Mouse (Mus musculus) A20 (cell line): ENCODE measurements at regions not wholly inside any gene's neighbourhood (a gene's known extent, or its start where the extent isn't known, plus 50 kb on each side); places are given as distances from the start of the nearest gene placed in this dataset.

Source experiments
- DNase-seq: peaks from one replicate; pipeline ENCODE4 v3.0.0-alpha.2; 2011; ENCODE audit warnings: low read depth, low spot score

GRCm38 (mm10) chr13:118193951-118194696 is 192.3 kb upstream of the B430218F22Rik start:
- DNase-seq, result no peak

GRCm38 (mm10) chr13:118208146-118208545 is 178.3 kb upstream of the B430218F22Rik start:
- DNase-seq, result no peak

GRCm38 (mm10) chr13:118227354-118227753 is 159.1 kb upstream of the B430218F22Rik start:
- DNase-seq, result peak; percentile 66

- no peak for DNase-seq
These were observed 148.5 kb upstream of the B430218F22Rik start for GRCm38 (mm10) chr13:118237968-118238367.

- DNase-seq, result no peak
These were observed 141.8 kb upstream of the B430218F22Rik start for GRCm38 (mm10) chr13:118244680-118245079.

GRCm38 (mm10) chr13:118245546-118245945 is 140.9 kb upstream of the B430218F22Rik start:
- DNase-seq, result no peak

- no peak for DNase-seq
These were observed 126.8 kb upstream of the B430218F22Rik start for GRCm38 (mm10) chr13:118259606-118260005.

GRCm38 (mm10) chr13:118262971-118263370 is 123.5 kb upstream of the B430218F22Rik start:
- no peak for DNase-seq

GRCm38 (mm10) chr13:118265763-118266520 is 120.5 kb upstream of the B430218F22Rik start:
- DNase-seq, result no peak

GRCm38 (mm10) chr13:118272904-118273303 is 113.5 kb upstream of the B430218F22Rik start:
- no peak for DNase-seq

- DNase-seq, result peak; percentile 68
These were observed 105.5 kb upstream of the B430218F22Rik start for GRCm38 (mm10) chr13:118280956-118281355.

GRCm38 (mm10) chr13:118293728-118294127 is 92.7 kb upstream of the B430218F22Rik start:
- no peak for DNase-seq

- DNase-seq, result no peak
These were observed 76.3 kb upstream of the B430218F22Rik start for GRCm38 (mm10) chr13:118310080-118310479.

- DNase-seq, result no peak
These were observed 72.8 kb upstream of the B430218F22Rik start for GRCm38 (mm10) chr13:118313676-118314075.
